Comparison of ENCODE assay signal across 8 mouse cellular contexts in genomic region chr15:95790529-95791071, GRCm38 (mm10). TPM values are rescaled to one million over a fixed set of nuclear protein-coding genes. Genes with fewer than 3 reads are reported as not detected.
A peak's percentile ranks its signal among the peaks of the same experiment; 100 is the strongest.
DNase-seq lines count a peak whose midpoint lies in the region; ATAC-seq and TF ChIP-seq lines count a peak whose summit lies in the region.

TSS of gene Ano6 (plus strand) at chr15:95790843.

- peak within 1 kb of the TSS; percentile 84 for H3K9ac ChIP-seq in embryonic facial prominence, embryonic 14.5 days (ENCODE audit: low read depth, low read length)
- peak within 1 kb of the TSS; percentile 75 for H3K9ac ChIP-seq in heart, adult 2 months (ENCODE audit: low read depth, low read length)
- peak within 1 kb of the TSS; percentile 95 for H3K9ac ChIP-seq in limb, embryonic 13.5 days
- peak within 1 kb of the TSS; percentile 92 for H3K9ac ChIP-seq in midbrain, embryonic 16.5 days (ENCODE audit: low read depth, low read length)

- H3K27ac ChIP-seq in embryonic facial prominence, embryonic 14.5 days (replicated peaks; ENCODE audit: low read depth, low read length) = peak within 1 kb of the TSS; percentile 72
- peak within 1 kb of the TSS; percentile 96 for H3K27ac ChIP-seq in heart, adult 2 months
- peak within 1 kb of the TSS; percentile 78; the same call in 1 of the 2 replicates for H3K27ac ChIP-seq in limb, embryonic 13.5 days
- H3K27ac ChIP-seq in midbrain, embryonic 16.5 days (ENCODE audit: low read length) = peak within 1 kb of the TSS; percentile 88

- peak within 1 kb of the TSS; percentile 64 for H3K4me2 ChIP-seq in embryonic facial prominence, embryonic 14.5 days (ENCODE audit: low read depth, low read length)
- peak within 1 kb of the TSS; percentile 77 for H3K4me2 ChIP-seq in limb, embryonic 13.5 days (replicated peaks)
- peak within 1 kb of the TSS; percentile 76 for H3K4me2 ChIP-seq in midbrain, embryonic 16.5 days (ENCODE audit: low read length)

- H3K36me3 ChIP-seq in embryonic facial prominence, embryonic 14.5 days (ENCODE audit: control insufficient read depth, insufficient read depth, low read length) = no peaks in the 10 kb centered on the region
- peaks cover 4% of the 10 kb centered on the region for H3K36me3 ChIP-seq in heart, adult 2 months (ENCODE audit: control insufficient read depth, insufficient read depth, low read length)
- no peaks in the 10 kb centered on the region for H3K36me3 ChIP-seq in limb, embryonic 13.5 days
- H3K36me3 ChIP-seq in midbrain, embryonic 16.5 days (ENCODE audit: control insufficient read depth, insufficient read depth, low read length) = no peaks in the 10 kb centered on the region

- TF ChIP-seq EP300 in heart, adult 2 months (IDR thresholded peaks at IDR 0.05; ENCODE audit: insufficient read depth, low read depth, low read length) = peak; percentile 49; the same call in 1 of the 2 replicates

- no peaks in the 10 kb centered on the region for H3K9me3 ChIP-seq in embryonic facial prominence, embryonic 14.5 days (ENCODE audit: control insufficient read depth, low read length)
- no peaks in the 10 kb centered on the region for H3K9me3 ChIP-seq in limb, embryonic 13.5 days
- H3K9me3 ChIP-seq in midbrain, embryonic 16.5 days (replicated peaks; ENCODE audit: control insufficient read depth, low read length, poor library complexity, severe bottlenecking) = no peaks in the 10 kb centered on the region

- peak; percentile 98 for DNase-seq in 3134 (ENCODE audit: extremely low read depth, insufficient read length, low spot score)
- DNase-seq in adrenal gland, postnatal 4 days (ENCODE audit: low spot score in 2 of 2) = peak; percentile 83 to 86
- DNase-seq in embryonic facial prominence, embryonic 14.5 days (ENCODE audit: low spot score) = peak; percentile 98
- DNase-seq in heart, adult 2 months = peak; percentile 96
- peak; percentile 93 to 94 for DNase-seq in kidney, adult 8-10 months
- peak; percentile 81 to 91 for DNase-seq in spleen, postnatal 10 days (ENCODE audit: low spot score in 2 of 2)

- no peaks in the 10 kb centered on the region for H3K27me3 ChIP-seq in embryonic facial prominence, embryonic 14.5 days (replicated peaks; ENCODE audit: control insufficient read depth, insufficient read depth, low read length)
- H3K27me3 ChIP-seq in heart, adult 2 months (ENCODE audit: control insufficient read depth, insufficient read depth, low read length) = no peaks in the 10 kb centered on the region
- no peaks in the 10 kb centered on the region for H3K27me3 ChIP-seq in limb, embryonic 13.5 days
- no peaks in the 10 kb centered on the region for H3K27me3 ChIP-seq in midbrain, embryonic 16.5 days (ENCODE audit: control insufficient read depth, insufficient read depth, low read depth, low read length)

- TF ChIP-seq CTCF in heart, adult 2 months (IDR thresholded peaks at IDR 0.05) = peak; percentile 62

- peaks cover 17% of the 10 kb centered on the region for H3K4me1 ChIP-seq in embryonic facial prominence, embryonic 14.5 days (ENCODE audit: control insufficient read depth, insufficient read depth, low read length)
- peaks cover 5% of the 10 kb centered on the region for H3K4me1 ChIP-seq in heart, adult 2 months (ENCODE audit: control insufficient read depth, insufficient read depth, low read length)
- H3K4me1 ChIP-seq in limb, embryonic 13.5 days = peaks cover 43% of the 10 kb centered on the region
- peaks cover 22% of the 10 kb centered on the region for H3K4me1 ChIP-seq in midbrain, embryonic 16.5 days (ENCODE audit: control insufficient read depth, insufficient read depth, low read length)

- H3K79me2 ChIP-seq in heart, adult 2 months (replicated peaks; ENCODE audit: control insufficient read depth, insufficient read depth, low read length) = no peaks in the 10 kb centered on the region

- intact Hi-C loops in heart, adult 2 months (cut with DNase I) = loop anchor here (1.0 to 10.0 kb wide), 4 partner anchors 44 to 494 kb away; partner anchors contain the start of gene Arid2

- H3K4me3 ChIP-seq in embryonic facial prominence, embryonic 14.5 days (ENCODE audit: low read depth, low read length) = peak within 1 kb of the TSS; percentile 59
- H3K4me3 ChIP-seq in heart, adult 2 months = peak within 1 kb of the TSS; percentile 98
- H3K4me3 ChIP-seq in limb, embryonic 13.5 days = peak within 1 kb of the TSS; percentile 85
- H3K4me3 ChIP-seq in midbrain, embryonic 16.5 days (ENCODE audit: low read depth, low read length) = peak within 1 kb of the TSS; percentile 86

- peak; percentile 98 for ATAC-seq in embryonic facial prominence, embryonic 14.5 days (ENCODE audit: low read depth)
- peak; percentile 96 for ATAC-seq in limb, embryonic 13.5 days (ENCODE audit: low FRiP score, low read depth)
- peak; percentile 99 for ATAC-seq in midbrain, embryonic 16.5 days

- TF ChIP-seq POLR2A in heart, adult 2 months (IDR thresholded peaks at IDR 0.05; ENCODE audit: insufficient read depth, low read depth, low read length) = peak; percentile 76

- WGBS in embryonic facial prominence, embryonic 14.5 days = under 1% methylated on average over 42 of the region's 51 CpGs
- WGBS in heart, adult 2 months = under 1% methylated on average over 51 of the region's 51 CpGs
- under 1% methylated on average over 51 of the region's 51 CpGs for WGBS in limb, embryonic 13.5 days
- under 1% methylated on average over 50 of the region's 51 CpGs for WGBS in midbrain, embryonic 16.5 days

RNA-seq across cellular contexts. Expression of gene Ano6, which starts in this region (rescaled TPM):
- total RNA-seq in adrenal gland, postnatal 4 days (2021) = 10 to 100 TPM; 72.2 to 75.9 TPM
- 57.3 and 59.5 TPM in 2 replicates for polyA plus RNA-seq in embryonic facial prominence, embryonic 14.5 days (2014; fragmentation: Nextera tagmentation; extraction: Ambion mirVana)
- total RNA-seq in heart, adult 2 months (2021) = 10 to 100 TPM; 17.3 to 19.6 TPM
- polyA plus RNA-seq in heart, adult 2 months (2012; rRNA removed) = 14.1 and 22.5 TPM in 2 replicates
- 49.9 and 54.2 TPM in 2 replicates for polyA plus RNA-seq in limb, embryonic 13.5 days (2015; fragmentation: Nextera tagmentation; extraction: Ambion mirVana)
- polyA plus RNA-seq in midbrain, embryonic 16.5 days (2015; fragmentation: Nextera tagmentation; extraction: Ambion mirVana) = 24.6 and 28.2 TPM in 2 replicates

Comparison
In these comparisons a context has a peak if more than half of its experiments do, and no peak if none do; other contexts are left out.
1. Peak in every context shown above with its lines: DNase-seq, ATAC-seq, H3K4me3 ChIP-seq and H3K27ac ChIP-seq.